Mouse (Mus musculus): ENCODE data around the gene Sgms1. TPM values are rescaled to one million over a fixed set of nuclear protein-coding genes. Genes with fewer than 3 reads are reported as not detected.

Gene Sgms1
- total RNA-seq, 2 experiments from 2014 or later: 50.5 to 57.4 TPM

Other genes with a start within 250 kb of the Sgms1 start
- 10 to 100 TPM; 61.0 to 71.0 TPM for gene Rpl9-ps6, start 76.9 kb upstream of the Sgms1 start, total RNA-seq (2021)
- gene Minpp1, start 96.1 kb upstream of the Sgms1 start, total RNA-seq (2021): 10 to 100 TPM; 28.6 to 29.8 TPM
- gene Papss2, start 206.1 kb upstream of the Sgms1 start, total RNA-seq (2021): 1 to 10 TPM; 8.1 to 9.4 TPM

Data from heart, postnatal 4 days (tissue).